Mouse (Mus musculus): ENCODE measurements around the gene Loxl4.

DNA sequence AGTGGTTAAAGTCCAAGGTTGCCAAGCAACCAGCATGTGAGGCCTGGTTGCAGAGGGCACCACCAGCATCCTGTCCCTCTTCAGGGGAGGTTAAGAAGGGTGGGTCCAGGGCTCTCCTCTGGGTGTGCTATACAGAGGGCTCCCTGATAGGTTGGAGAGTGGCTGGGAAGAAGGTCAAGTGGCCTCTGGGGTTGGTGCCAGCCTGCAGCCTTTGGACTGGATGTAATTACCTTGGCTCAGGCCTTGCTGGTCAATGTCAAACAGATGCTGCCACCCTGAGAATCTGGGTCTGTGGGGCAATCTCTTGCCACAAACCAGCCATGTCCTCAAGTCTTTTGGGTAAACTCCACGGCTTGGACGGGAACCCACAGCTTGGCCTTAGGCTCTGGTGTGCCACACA is 11.2 kb downstream of the Loxl4 start:
- TF ChIP-seq CTCF (conservative IDR thresholded peaks at IDR 0.05; ENCODE audit: insufficient read depth, insufficient read length, low read depth, low read length) (no peak), POLR2A (IDR thresholded peaks at IDR 0.05; ENCODE audit: low read depth, low read length) (no peak)
